Mouse (Mus musculus): ENCODE data around the gene Smpd4. TPM values are rescaled to one million over a fixed set of nuclear protein-coding genes. Genes with fewer than 3 reads are reported as not detected.
A peak's percentile ranks its signal among the peaks of the same experiment; 100 is the strongest.
"Not testable (repeated sequence)": the region's sequence is repeated elsewhere in the genome, so short reads cannot be mapped to it uniquely, and the experiment has no call there.

Smpd4 gene
- polyA plus RNA-seq (2017; shearing (Covaris generic)), result 10 to 100 TPM; 13.3 to 34.7 TPM

DNA sequence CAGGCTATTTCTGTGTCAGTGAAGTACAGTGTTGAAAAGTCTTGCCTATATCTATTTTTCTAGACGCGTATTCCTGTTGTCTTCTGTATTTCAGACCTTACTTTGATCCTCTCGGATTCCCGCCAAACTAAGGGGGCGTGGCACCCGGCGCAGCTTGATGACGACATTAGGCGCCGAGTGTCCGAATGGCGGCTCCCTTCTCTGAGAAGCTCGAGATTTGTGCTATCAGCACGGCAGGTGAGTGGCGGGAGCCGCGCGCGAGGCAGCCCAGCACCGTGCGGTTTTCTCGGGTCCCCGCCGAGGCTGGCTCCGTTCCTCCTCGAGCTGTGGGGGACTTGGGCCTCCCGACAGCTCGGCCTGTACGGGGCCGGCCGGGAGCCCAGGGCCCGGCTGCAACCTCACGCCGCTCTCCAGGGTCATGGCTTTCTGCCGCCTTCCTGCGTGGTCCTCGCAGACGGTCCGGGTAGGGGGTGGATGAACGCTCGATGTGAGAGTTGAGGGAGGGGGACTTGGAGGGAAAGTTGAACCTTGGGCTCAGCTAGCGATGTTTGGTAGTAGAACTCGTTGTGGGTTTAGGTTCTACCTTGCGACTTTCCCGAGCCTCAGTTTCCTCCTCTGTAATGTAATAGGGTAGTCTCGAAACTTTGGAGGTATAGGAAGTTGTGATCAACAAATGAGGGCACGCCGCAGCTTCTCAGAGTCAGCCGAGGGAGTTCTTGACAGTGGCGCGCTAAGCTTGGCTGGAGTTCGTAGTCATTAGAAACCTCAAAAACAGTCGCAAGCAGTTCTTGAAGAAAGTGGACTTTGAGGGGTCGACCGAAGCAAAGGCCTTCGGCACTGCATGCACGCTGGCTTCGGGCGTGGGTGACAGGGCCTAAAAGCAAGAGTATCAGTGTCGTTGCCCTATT lies at the start of gene Smpd4:
Gene Smpd4 (plus strand): TSS at position 157 of the 908 bp plus-strand sequence.
- peak; percentile 84 for ATAC-seq

GRCm38 (mm10) chr16:17575870-17576824 lies 43.0 kb upstream of the Smpd4 start:
- peak; percentile 41 for ATAC-seq

DNA sequence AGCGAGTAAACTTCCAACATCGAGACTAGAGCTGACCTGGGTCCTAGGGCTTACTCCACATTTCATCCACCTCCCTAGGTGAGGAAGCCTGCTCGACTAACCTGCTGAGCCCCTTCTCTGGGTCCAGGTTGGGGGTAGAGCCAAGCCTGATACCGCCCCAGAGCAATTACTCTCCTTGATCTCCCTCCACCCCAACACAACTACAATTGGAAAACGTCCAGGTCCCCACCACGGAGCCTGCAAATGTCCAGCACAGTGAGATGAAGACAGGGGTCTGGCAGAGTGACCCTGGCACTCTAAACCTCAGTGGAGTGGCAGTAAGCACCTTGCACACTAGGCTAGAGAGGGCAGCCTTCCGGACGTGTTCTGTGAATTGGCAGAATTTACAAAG lies 42.3 kb upstream of the Smpd4 start:
- no peak for ATAC-seq

- ATAC-seq, result no peak
Measured at GRCm38 (mm10) chr16:17583064-17583463, 36.1 kb upstream of the Smpd4 start, which contains the start of gene Slc7a4. TSS of gene Slc7a4 (minus strand) at chr16:17583214.

- no peak for ATAC-seq
Measured at GRCm38 (mm10) chr16:17584555-17584954, 34.6 kb upstream of the Smpd4 start.

- ATAC-seq, result no peak
Measured at GRCm38 (mm10) chr16:17590731-17591130, 28.4 kb upstream of the Smpd4 start.

- ATAC-seq, result no peak
Measured at GRCm38 (mm10) chr16:17600944-17601562, 18.1 kb upstream of the Smpd4 start.

- ATAC-seq, result no peak
Measured at GRCm38 (mm10) chr16:17604941-17605340, 14.2 kb upstream of the Smpd4 start.

- ATAC-seq, result no peak
Measured at GRCm38 (mm10) chr16:17605684-17606083, 13.5 kb upstream of the Smpd4 start.

DNA sequence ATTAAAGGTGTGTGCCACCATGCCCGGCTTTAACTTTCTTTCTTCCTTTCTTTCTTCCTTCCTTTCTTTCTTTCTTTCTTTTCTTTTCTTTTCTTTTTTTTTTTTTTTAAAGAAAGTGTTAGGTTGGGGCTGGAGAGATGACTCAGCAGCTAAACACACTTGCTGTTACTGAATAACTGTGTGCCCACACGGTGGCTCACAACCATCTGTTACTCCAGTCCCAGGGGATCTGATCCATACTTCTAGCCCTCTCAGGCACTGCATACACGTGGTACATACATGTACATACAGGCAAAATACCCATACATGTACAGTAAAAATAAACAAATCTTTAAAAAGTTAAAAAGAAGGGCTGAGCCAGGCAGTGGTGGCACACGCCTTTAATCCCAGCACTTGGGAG lies 7.8 kb upstream of the Smpd4 start:
- no peak for ATAC-seq

- ATAC-seq, result not testable (repeated sequence)
Measured at GRCm38 (mm10) chr16:17614740-17615139, 4.4 kb upstream of the Smpd4 start.

GRCm38 (mm10) chr16:17616212-17616611 lies 2.9 kb upstream of the Smpd4 start:
- no peak for ATAC-seq

DNA sequence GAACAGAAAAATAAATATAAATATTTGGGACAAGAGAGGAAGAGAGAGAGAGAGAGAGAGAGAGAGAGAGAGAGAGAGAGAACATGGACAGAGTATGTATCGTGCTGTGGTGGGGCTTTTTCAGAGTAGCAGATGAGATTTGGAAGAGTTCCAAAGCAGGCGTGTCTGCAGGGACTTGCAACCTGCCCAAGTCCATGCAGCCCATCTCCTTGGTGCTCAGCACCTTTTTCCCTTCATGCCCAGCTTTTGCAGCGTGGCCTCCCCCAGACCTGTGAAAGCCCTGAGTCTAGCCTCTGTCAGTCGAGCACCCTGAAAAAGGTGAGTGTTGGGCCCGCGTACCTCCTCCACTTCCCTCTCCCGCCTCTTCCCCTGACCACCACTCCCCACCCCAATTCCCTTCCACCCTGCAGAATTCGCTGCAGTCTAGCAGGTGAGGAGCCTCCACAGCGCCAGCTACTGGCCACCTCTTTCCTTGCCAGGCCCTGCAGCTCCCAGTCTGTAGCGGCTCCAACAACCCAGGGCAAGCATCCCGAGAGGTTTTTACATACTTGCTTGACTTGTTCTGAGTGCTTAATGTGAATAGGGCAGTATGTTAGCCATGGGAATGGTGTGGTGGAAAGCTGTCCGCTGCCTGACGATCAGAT lies 1.1 kb upstream of the Smpd4 start:
- ATAC-seq, result peak; percentile 48

DNA sequence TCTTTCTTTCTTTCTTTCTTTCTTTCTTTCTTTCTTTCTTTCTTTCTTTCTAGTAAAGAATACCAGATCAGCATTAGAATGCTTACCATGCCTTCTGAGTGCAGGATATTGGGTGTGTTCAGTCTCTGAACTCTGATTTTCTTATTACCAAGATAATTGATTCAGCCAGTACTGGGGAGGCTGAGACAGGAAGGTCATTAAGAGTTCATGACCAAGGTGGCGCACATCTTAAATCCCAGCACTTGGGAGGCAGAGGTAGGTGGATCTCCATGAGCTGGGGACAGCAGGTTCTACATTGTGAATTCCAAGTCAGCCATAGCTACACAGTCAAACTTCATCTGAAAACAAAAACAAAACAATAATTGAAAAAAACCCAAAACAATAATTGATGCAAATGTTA lies 2.8 kb downstream of the Smpd4 start:
- ATAC-seq, result no peak

GRCm38 (mm10) chr16:17625488-17626268 lies 6.5 kb downstream of the Smpd4 start:
- peak; percentile 43 for ATAC-seq

GRCm38 (mm10) chr16:17626269-17626555 lies 7.1 kb downstream of the Smpd4 start:
- no peak for ATAC-seq

DNA sequence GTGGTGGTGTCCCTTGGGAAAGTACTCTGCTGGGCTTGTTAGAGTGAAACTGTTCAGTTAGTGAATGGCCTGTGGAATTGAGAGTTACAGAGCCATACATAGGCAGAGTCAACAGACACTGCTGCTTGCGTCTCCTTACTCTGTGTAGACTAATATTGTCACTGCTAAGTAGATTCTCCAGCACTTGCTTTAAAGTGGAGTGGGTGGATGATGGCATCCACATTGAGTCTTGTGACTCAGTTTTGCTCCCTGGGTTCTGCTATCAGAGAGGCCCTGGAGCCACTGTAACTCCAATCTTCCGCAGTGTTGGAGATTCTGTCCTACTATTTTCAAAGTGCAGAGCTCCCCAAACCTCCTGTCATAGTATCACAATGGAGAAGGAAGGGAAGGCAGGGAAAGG lies 13.4 kb downstream of the Smpd4 start:
- ATAC-seq, result no peak

- no peak for ATAC-seq
Measured at GRCm38 (mm10) chr16:17633481-17634181, 14.5 kb downstream of the Smpd4 start.

DNA sequence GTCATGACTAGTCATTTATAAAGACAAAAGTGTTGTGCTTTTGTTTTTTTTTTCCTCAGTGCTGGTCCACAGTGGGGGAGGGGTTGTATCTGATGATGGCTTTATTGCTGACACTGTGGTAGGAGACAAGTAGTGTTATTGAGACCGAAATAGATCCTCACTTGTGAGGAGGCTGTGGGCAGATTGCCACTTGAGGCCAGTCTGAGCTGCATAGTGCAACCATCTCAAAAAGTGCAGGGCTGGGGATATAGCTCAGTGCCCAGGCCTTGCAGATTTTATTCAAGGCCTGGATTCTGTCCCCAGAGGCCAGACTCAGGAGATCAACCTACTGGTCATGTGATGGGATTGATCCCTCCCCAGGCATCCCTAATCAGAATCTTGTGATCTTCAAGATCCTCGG lies 17.8 kb downstream of the Smpd4 start:
- ATAC-seq, result no peak

GRCm38 (mm10) chr16:17637610-17638009 lies 18.5 kb downstream of the Smpd4 start:
- no peak for ATAC-seq

GRCm38 (mm10) chr16:17638036-17638628 lies 19.0 kb downstream of the Smpd4 start:
- ATAC-seq, result no peak

All from CD4-positive, CD25-positive, alpha-beta regulatory T cell, adult 4 months (primary cell).